Mouse (Mus musculus) ES-Bruce4 (cell line): ENCODE measurements around the gene Pxdn. TPM values are rescaled to one million over a fixed set of nuclear protein-coding genes. Genes with fewer than 3 reads are reported as not detected.

Source experiments
- H3K27ac ChIP-seq: 2 replicates; pipeline ENCODE4 v1.5.1; 2012; ENCODE audit warnings: low read length, inconsistent platforms; ENCODE audit not compliant: insufficient read depth
- H3K27me3 ChIP-seq: 2 replicates; pipeline ENCODE4 v1.6.1; 2012; ENCODE audit warnings: mild to moderate bottlenecking, low read length, inconsistent platforms; ENCODE audit not compliant: control insufficient read depth, poor library complexity, insufficient read depth, severe bottlenecking
- H3K36me3 ChIP-seq: 2 replicates; pipeline ENCODE4 v1.6.1; 2012; ENCODE audit warnings: inconsistent platforms, mild to moderate bottlenecking, low read length, moderate library complexity; ENCODE audit not compliant: control insufficient read depth, poor library complexity, insufficient read depth, severe bottlenecking
- H3K4me1 ChIP-seq: one replicate; pipeline ENCODE4 v1.8.1; 2011; ENCODE audit warnings: low read length; ENCODE audit not compliant: control insufficient read depth, insufficient read depth
- H3K4me3 ChIP-seq: 2 replicates; pipeline ENCODE4 v1.5.1; 2011; ENCODE audit warnings: low read depth, mild to moderate bottlenecking, low read length
- H3K9ac ChIP-seq: 2 replicates; pipeline ENCODE4 v1.6.1; 2012; ENCODE audit warnings: low read depth, mild to moderate bottlenecking, inconsistent platforms; ENCODE audit not compliant: poor library complexity, severe bottlenecking
- H3K9me3 ChIP-seq: replicated peaks from 2 replicates; pipeline ENCODE4 v1.6.1; 2012; ENCODE audit warnings: mild to moderate bottlenecking, low read length, inconsistent platforms; ENCODE audit not compliant: control insufficient read depth, poor library complexity, insufficient read depth, severe bottlenecking
- CTCF ChIP-seq: IDR thresholded peaks from one replicate; pipeline ENCODE4 v1.8.1; 2011; ENCODE audit warnings: low read depth, low read length
- EP300 ChIP-seq: IDR thresholded peaks from 2 replicates; pipeline ENCODE4 v1.6.1; 2011; ENCODE audit warnings: low read depth, low read length; ENCODE audit not compliant: insufficient read depth
- POLR2A ChIP-seq: IDR thresholded peaks from one replicate; pipeline ENCODE4 v1.8.1; 2011; ENCODE audit warnings: low read length; ENCODE audit not compliant: insufficient read depth
- polyA plus RNA-seq: library from polyadenylated mRNA; stranded (reverse); fragments of >200 nt; gene quantifications from 2 replicates; pipeline ENCODE4 v1.2.4, GENCODE M21; 2011; ENCODE audit warnings: low read depth; ENCODE audit not compliant: missing spikeins, insufficient read depth, insufficient read length

Gene Pxdn
- polyA plus RNA-seq, 1 experiment, result 44.4 TPM

GRCm38 (mm10) chr12:30039565-30039964 lies 102.2 kb downstream of the Pxdn start:
- H3K27me3 ChIP-seq, result no peaks in the 10 kb centered on the region; the same call in 1 of the 2 replicates
- H3K4me1 ChIP-seq, result no peaks in the 10 kb centered on the region
- no peak overlapping the region for H3K9ac ChIP-seq
- H3K36me3 ChIP-seq, result no peaks in the 10 kb centered on the region
- H3K27ac ChIP-seq, result no peak overlapping the region
- TF ChIP-seq CTCF, result peak; percentile 73
- no peak for TF ChIP-seq POLR2A
- no peaks in the 10 kb centered on the region for H3K9me3 ChIP-seq
- H3K4me3 ChIP-seq, result no peak overlapping the region

GRCm38 (mm10) chr12:30040150-30040549 lies 102.7 kb downstream of the Pxdn start:
- Histone ChIP-seq H3K9ac (no peak overlapping the region), H3K27ac (no peak overlapping the region), H3K27me3 (no peaks in the 10 kb centered on the region; the same call in 1 of the 2 replicates), H3K9me3 (no peaks in the 10 kb centered on the region), H3K4me3 (no peak overlapping the region), H3K36me3 (no peaks in the 10 kb centered on the region), H3K4me1 (no peaks in the 10 kb centered on the region)
- TF ChIP-seq POLR2A (no peak), EP300 (no peak), CTCF (peak; percentile 63)

GRCm38 (mm10) chr12:30048848-30049247 lies 111.4 kb downstream of the Pxdn start:
- TF ChIP-seq EP300, result no peak
- TF ChIP-seq CTCF, result no peak
- no peak for TF ChIP-seq POLR2A
- Histone ChIP-seq H3K27me3 (no peaks in the 10 kb centered on the region), H3K9me3 (peaks cover 3% of the 10 kb centered on the region; the same call in 1 of the 2 replicates), H3K9ac (no peak overlapping the region), H3K4me3 (no peak overlapping the region), H3K4me1 (no peaks in the 10 kb centered on the region), H3K27ac (no peak overlapping the region), H3K36me3 (no peaks in the 10 kb centered on the region)

GRCm38 (mm10) chr12:30049818-30050217 lies 112.4 kb downstream of the Pxdn start:
- Histone ChIP-seq H3K27ac (no peak overlapping the region), H3K27me3 (no peaks in the 10 kb centered on the region), H3K36me3 (no peaks in the 10 kb centered on the region), H3K9me3 (peaks cover 6% of the 10 kb centered on the region; the same call in 1 of the 2 replicates), H3K4me1 (no peaks in the 10 kb centered on the region), H3K4me3 (no peak overlapping the region), H3K9ac (no peak overlapping the region)
- TF ChIP-seq EP300 (no peak), POLR2A (no peak), CTCF (no peak)

- Histone ChIP-seq H3K4me3 (no peak overlapping the region), H3K4me1 (no peaks in the 10 kb centered on the region), H3K9me3 (peaks cover 6% of the 10 kb centered on the region; the same call in 1 of the 2 replicates), H3K27me3 (no peaks in the 10 kb centered on the region), H3K36me3 (no peaks in the 10 kb centered on the region), H3K27ac (no peak overlapping the region), H3K9ac (no peak overlapping the region)
- TF ChIP-seq CTCF (peak; percentile 33), EP300 (no peak), POLR2A (no peak)
These were observed 112.8 kb downstream of the Pxdn start for GRCm38 (mm10) chr12:30050235-30050634.

GRCm38 (mm10) chr12:30054761-30055540 lies 117.5 kb downstream of the Pxdn start:
- Histone ChIP-seq H3K27ac (no peak overlapping the region), H3K4me1 (no peaks in the 10 kb centered on the region), H3K4me3 (no peak overlapping the region), H3K9me3 (peaks cover 5% of the 10 kb centered on the region; the same call in 1 of the 2 replicates), H3K36me3 (no peaks in the 10 kb centered on the region), H3K27me3 (no peaks in the 10 kb centered on the region), H3K9ac (no peak overlapping the region)
- no peak for TF ChIP-seq EP300
- TF ChIP-seq POLR2A, result no peak
- no peak for TF ChIP-seq CTCF
